Mouse (Mus musculus) cerebellum, adult 18-20 months (tissue): Measurements from ENCODE around the gene Naa80.

Source experiments
- DNase-seq, 2 experiments: peaks; one replicate each; pipeline ENCODE4 v3.0.0; 2021

The Naa80 gene

DNA sequence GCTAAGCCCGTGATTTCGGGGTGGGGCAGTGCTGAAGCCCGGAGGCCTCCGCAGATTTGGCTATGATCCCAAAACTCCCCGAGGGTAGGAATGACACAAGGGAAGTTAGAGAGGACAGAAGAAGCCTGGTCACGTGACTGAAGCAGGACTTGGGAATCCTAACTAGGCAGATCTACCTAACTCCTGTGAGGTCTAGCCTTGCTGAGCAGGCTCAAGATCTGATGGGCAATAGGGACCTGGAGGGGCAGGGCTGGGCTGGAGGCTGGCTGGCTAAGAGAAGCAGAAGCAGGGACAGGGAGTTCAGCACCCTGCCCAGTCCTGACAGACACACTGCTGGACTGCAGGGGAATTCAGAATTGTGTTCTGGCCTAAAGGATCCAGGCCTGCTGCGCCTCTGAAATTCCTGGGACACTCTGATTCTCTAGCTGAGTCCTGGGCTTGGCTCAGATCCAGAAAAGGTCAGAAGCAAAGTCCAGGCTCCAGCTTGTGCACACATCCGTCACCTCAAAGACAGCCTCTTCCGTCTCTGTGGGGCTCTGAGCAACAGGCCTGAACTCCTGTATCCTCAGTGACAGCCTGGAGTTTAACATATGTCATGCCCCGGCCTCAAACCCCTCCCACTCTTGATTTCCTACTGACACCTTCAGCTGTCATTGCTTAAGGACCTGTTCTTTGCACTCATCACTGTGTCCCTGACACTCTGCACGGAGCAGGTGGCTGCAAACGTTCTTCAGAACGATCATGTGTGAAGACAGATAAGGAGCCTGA lies 40.3 kb downstream of the Naa80 start:
- DNase-seq, result peak; percentile 37 to 47

GRCm38 (mm10) chr9:107619546-107619879 lies 40.8 kb downstream of the Naa80 start:
- peak in 1 of 2 experiments; percentile 37 for DNase-seq

- no peak for DNase-seq
Measured at GRCm38 (mm10) chr9:107620954-107621353, 42.3 kb downstream of the Naa80 start.

DNA sequence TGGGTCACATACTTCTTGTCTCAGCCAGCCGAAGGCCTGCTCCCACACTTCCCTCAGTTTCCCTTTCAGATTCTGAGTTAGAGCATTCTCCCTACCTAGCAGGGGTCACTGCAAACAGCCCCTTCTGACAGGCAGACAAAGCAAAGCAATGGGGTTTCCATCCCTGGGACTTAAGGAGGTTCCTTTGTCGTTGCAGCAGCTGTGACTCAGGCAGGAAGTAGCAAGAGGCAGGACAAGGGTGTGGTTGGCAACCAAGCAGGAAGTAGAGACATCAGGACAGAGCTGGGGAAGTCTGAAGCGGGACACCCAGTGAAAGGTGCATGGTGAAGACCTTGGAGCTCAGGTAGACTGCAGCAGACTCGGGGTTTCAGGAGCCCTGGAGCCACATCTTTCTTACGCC lies 45.9 kb downstream of the Naa80 start:
- no peak for DNase-seq

GRCm38 (mm10) chr9:107624951-107625350 lies 46.3 kb downstream of the Naa80 start:
- no peak for DNase-seq

- DNase-seq, result peak in 1 of 2 experiments; percentile 26
Measured at GRCm38 (mm10) chr9:107625351-107626128, 46.9 kb downstream of the Naa80 start.

GRCm38 (mm10) chr9:107626158-107626843 lies 47.6 kb downstream of the Naa80 start:
- peak in 1 of 2 experiments; percentile 26 for DNase-seq

GRCm38 (mm10) chr9:107626844-107627277 lies 48.2 kb downstream of the Naa80 start:
- peak; percentile 79 to 80 for DNase-seq

DNA sequence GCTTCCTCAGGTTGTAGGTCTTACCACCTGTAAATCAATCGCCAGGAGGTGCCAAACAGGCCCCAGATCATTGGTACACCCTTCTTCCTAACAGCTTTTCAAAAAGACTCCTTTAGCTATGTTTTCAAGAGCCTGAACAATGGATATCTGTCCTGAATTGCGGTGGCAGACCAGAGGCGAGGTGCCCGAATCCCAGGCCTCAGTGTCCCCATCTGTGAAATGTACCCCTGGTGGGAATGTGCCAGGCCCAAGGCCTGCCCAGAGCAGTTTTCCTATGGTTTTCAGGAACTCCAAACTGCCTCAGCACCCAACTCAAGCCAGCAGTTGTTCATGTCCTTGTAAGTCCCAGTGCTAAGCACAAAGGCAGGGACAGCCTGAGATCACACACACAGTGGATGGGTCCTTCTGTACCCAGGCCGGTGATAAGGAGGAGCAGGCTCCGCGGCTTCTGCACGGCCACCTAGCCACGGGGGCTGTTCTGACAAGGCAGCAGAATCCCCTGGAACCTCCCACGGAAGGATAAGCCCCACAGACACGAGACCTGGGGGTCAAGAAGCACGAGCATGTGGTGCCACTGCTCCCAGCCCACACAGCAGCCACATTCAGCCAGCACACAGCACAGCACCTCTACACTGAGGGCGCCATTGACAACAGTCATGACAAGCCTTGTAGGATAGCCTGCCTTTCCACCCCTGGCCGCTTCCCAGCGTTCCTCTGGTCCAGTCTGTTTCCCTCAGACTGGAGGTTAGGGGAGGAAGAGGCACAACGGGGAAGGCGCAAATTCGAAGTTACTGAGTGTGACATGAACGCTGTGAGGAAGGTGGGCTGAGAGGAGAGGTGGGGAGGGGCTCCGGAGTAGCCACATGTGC lies 48.9 kb downstream of the Naa80 start:
- peak in 1 of 2 experiments; percentile 25 for DNase-seq

- DNase-seq, result peak in 1 of 2 experiments; percentile 34
Measured at GRCm38 (mm10) chr9:107628721-107629410, 50.2 kb downstream of the Naa80 start.

DNA sequence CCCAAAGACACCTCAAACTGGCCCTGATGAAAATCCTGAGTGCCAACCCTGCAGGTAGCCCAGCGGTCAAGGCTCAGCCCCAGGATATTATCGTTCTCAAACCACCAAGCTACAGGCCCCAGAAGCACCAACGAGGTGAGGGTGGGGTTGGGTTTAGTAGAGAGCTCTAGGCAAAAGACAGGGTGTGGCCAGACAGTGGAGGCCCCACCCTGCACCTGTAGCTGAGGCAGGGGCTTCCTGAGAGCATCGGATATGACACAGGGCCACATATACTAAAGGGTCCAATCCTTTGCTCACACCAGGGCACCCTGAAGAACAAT lies 50.7 kb downstream of the Naa80 start:
- DNase-seq, result peak in 1 of 2 experiments; percentile 17

DNA sequence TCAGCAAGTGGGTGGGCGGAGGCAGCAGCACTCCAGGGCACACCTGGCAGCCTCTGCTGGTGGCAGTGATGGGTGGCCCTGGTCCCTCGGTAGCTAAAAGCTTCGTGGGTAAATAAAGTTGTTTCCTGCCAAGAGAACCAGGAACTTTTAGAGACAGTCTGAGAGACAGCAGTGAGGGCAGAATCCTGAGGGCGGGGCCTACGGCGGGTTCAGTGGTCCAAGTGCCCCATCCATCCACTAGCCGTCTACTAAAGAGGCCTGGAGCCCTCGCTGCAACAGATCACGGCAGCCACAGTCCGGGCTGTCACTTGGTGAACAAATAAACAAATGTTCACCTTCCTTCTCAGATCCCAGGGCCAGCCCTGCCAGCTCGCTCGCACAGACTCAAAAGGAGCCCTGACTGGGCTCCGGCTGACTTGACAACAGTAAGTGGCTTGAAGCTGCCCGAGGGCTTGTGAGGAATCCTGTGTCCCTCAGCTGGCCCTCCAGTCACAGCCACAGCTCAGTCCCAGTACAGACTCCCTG lies 51.3 kb downstream of the Naa80 start:
- DNase-seq, result peak in 1 of 2 experiments; percentile 28

GRCm38 (mm10) chr9:107630576-107630975 lies 51.9 kb downstream of the Naa80 start:
- peak in 1 of 2 experiments; percentile 32 for DNase-seq

GRCm38 (mm10) chr9:107631311-107631826 lies 52.7 kb downstream of the Naa80 start:
- DNase-seq, result no peak

DNA sequence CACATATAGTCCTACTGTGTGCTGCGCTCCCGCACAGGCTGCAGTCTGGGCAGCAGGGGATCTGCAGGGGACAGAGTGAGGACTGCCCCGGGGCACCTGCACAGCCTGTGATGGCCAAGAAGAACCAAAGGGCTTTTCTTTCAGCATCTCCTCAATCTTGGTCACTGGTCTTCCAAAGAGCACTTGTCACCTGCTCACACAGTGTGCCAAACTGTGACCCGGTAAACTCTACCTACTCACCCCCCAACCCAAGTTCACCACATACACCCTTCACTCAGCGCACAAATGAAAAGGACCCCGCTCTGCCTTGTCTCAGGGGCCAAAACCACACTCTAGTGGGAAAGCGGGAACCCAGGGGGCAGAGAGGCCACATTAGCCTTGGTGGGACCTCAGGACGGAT lies 53.2 kb downstream of the Naa80 start:
- no peak for DNase-seq

DNA sequence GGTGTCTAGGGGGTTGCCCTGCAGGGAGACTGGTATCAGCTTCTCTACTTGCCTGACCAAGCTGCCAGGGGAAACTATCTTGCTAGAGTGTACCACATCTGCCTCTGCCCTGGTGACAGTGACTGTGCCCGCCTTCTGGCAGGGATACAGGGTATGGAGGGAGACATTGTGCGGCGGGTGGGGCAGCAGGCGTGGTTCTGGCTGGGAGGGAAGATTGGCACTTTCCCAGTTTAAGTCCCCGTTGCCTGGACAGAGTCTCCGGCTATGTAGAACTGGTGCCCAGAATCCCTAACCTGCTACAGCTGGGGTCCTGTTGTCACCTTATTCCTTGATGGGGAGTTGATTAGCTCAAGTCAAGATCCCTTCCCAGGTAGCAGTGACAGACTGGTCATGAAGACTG lies 53.8 kb downstream of the Naa80 start:
- DNase-seq, result peak; percentile 37 to 54

GRCm38 (mm10) chr9:107633091-107633660 lies 54.5 kb downstream of the Naa80 start:
- DNase-seq, result peak in 1 of 2 experiments; percentile 57
